Mouse (Mus musculus): Measurements from ENCODE around the gene Ddx19a.
"Not testable (repeated sequence)": the region's sequence is repeated elsewhere in the genome, so short reads cannot be mapped to it uniquely, and the experiment has no call there.

Gene Ddx19a

DNA sequence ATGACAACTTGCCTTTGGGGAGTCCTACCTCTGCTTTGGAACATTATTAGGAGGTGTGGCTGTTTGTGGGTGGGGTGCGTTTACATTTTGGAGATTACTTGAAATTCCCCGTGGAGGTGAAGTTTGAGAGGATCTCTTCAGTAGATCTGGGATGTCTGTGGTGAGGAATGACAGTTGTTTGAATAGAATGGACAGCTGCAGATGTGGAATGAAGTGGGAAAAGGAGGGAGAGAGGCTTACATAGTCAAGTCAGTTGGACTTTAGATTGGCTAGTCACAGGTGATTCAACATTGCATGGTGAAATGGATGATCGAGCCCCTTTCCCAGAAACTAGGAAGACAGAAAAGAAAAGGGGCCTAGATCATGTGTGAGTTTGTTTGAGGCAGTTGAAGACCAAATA is 65.2 kb downstream of the Ddx19a start:
- DNase-seq, result no peak

DNA sequence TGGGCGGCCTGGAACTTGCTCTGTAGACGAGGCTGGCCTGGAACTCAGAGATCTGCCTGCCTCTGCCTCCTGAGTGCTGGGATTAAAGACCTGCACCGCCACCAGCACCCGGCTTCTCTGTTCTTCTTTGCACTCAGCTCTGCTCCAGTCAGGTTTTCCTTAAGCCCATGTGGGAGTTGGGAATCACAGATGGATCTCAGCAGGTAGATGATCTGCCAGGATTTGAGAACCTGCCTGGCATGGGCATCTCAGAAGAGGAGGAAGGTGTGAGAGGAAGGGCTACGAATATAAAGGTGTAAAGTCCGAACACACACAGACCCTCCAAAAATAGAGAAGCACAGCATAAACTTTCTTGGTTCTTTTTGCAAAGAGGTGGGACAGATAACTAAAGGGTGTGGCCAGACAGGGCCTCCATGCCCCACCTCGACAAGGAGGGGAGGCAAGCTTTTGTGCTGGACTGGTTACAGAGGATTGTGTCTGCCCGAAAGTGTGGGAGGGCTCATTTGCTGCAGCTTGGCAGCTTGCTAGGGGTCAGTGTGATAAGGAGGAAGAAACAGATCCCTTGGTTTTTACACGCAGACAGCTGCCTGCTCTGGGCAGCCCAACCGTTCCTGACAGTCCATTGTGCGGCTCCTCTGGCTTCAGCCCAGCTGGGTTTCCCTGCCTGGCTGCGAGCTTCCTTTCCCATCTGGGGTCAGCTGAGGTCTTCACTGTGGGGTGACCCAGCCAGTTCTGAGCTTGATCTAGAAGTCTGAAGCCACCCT is 66.2 kb downstream of the Ddx19a start:
- no peak for DNase-seq

DNA sequence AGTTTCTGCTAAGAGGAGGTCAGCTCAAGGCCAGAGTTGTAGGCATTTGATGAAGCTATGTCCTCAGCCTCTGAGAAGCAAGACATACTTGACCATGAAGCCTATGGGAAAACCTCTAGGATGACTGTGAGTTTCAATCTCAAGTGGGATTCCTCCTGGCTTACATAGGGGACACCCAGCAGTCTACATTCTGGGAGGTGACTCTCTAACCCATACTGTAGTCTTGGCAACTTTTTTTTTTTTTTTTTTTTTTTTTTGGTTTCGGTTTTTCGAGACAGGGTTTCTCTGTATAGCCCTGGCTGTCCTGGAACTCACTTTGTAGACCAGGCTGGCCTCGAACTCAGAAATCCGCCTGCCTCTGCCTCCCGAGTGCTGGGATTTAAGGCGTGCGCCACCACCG is 67.9 kb downstream of the Ddx19a start:
- not testable (repeated sequence) for DNase-seq

DNA sequence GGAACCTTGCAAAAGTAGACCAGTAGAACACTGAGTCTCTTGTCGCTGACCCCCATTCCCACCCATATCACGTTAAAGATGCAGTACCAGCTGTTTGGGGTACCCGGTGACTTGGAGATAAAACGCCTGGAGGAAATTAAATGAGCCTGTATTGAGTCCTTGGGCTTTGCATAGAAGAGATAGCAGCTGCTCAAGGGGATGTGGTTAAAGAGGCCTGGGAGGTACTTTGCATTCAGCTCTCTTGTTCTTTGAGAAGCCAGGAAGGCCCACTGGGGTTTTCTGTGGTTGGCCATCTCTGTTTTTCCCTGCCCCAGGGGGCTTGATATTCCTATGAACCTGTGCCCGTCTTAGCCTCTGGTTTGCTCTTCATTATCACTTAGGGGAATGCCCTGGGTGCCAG is 68.5 kb downstream of the Ddx19a start:
- DNase-seq, result no peak

DNA sequence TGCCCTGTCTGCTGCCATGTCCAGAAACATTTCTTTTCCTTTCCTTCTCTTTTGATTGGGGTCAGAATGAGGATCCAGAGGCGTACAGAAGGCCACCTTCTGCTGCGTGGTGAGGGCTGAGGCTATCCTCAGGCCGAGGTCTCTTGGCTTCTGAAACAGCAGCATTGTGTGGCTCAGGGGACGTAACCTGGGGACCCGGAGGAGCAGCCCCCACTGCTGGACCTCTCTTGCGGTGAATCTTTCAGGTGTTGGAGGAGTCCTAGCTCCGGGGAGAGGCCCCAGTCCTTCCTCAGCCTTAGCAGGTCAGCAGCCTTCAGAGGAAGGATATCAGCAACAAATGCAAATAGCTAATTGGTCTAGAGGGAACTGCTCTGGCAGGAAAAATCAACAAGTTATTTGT is 69.2 kb downstream of the Ddx19a start:
- no peak for DNase-seq

DNA sequence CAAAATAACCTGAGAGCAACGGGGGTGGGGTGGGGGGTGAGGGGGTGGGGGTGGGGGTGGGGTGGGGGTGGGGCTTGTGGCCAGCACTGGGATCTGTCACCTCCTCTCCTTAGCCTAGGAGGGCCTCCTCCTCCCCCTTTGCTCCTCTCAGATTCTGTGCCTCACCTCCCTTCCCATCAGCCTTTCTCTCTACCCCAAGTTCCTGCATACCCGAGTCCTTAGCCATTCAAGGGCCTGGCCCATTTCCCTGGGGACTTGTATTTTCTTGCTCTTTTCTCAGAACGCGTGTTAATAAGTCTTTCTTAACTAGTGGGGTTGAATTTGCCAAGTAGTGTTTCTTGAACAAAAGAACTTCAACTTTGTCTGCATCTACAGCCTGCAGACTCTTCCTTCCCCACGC is 70.9 kb downstream of the Ddx19a start:
- DNase-seq, result no peak

DNA sequence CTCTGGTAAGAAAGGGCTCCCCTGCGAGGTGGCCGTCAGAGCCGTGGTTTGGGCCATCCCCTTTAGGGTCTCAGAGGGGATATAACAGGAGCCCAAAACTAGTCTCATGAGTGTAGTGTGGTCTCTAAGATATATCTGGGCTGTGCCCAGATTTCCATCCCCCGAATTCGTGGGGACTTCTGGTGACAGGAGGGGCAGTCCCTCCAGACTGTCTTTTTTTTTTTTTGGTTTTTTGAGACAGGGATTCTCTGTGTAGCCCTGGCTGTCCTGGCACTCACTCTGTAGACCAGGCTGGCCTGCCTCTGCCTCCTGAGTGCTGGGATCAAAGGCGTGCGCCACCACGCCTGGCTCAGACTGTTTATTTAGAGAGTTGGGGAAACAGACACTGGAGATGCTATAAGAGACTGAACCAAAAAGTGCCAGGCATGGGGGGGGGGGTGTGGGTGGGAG is 71.9 kb downstream of the Ddx19a start:
- no peak for DNase-seq

All from spleen, adult 18-20 months (tissue).